Mouse (Mus musculus) testis, adult 2 months (tissue): ENCODE results near the gene Bri3bp.

Experiments
- CTCF ChIP-seq: fragments of 200-500 bp; IDR thresholded peaks from 2 replicates; pipeline ENCODE4 v1.5.1; 2012; ENCODE audit warnings: low read depth, mild to moderate bottlenecking, inconsistent platforms, low read length, moderate library complexity; ENCODE audit not compliant: control insufficient read depth, insufficient read depth, insufficient replicate concordance
- POLR2A ChIP-seq: fragments of 200-500 bp; IDR thresholded peaks from 2 replicates; pipeline ENCODE4 v1.6.1; 2012; ENCODE audit warnings: low read depth, mild to moderate bottlenecking, inconsistent platforms, low read length, moderate library complexity; ENCODE audit not compliant: control insufficient read depth

DNA sequence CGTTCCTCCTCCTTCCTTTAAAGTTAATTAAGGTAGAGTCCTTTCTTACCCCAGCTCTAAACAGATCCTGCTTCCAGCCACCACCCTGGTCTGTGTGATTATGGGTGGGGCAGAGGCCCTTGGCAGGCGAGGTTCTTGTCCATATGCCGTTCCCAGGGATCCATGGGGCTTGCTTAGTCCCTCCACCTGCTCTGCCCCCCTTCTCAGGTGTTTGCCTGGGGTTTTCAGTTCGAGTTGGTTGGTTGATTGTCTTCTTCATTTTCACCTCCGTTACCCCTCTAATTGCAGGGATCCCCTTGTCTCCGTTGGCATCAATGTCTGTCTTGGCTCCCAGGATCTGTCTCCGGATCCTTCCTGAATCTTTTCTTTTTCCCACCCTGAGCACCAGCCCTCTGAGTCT lies 35.4 kb downstream of the Bri3bp start:
- TF ChIP-seq POLR2A: no peak
- TF ChIP-seq CTCF: no peak
